In genomic region chr9:58544879-58545324, GRCm38 (mm10) we compare ENCODE assay signal across 10 mouse cellular contexts. TPM values are rescaled to one million over a fixed set of nuclear protein-coding genes. Genes with fewer than 3 reads are reported as not detected.
DNase-seq lines count a peak whose midpoint lies in the region; ATAC-seq and TF ChIP-seq lines count a peak whose summit lies in the region.
"Had no signal": no experiment of that assay in that cellular context is flagged by ENCODE, and none has a peak within 500 bp of the region (broad histone marks: within the 10 kb centered on the region; RNA-seq: fewer than 3 reads in every experiment).

No protein-coding gene starts in this region.

- peaks cover 3% of the 10 kb centered on the region; the same call in 1 of the 2 replicates for H3K36me3 ChIP-seq in midbrain, embryonic 16.5 days (ENCODE audit: control insufficient read depth, insufficient read depth, low read length)
- H3K36me3 ChIP-seq in midbrain, embryonic 13.5 days: peaks cover 5% of the 10 kb centered on the region; the same call in 1 of the 2 replicates
- no peaks in the 10 kb centered on the region for H3K36me3 ChIP-seq in hindbrain, postnatal 0 days (ENCODE audit: insufficient read depth, low read length)
- no peaks in the 10 kb centered on the region for H3K36me3 ChIP-seq in stomach, postnatal 0 days (ENCODE audit: control insufficient read depth, insufficient read depth, low read length)
- no peaks in the 10 kb centered on the region for H3K36me3 ChIP-seq in thymus, adult 2 months (ENCODE audit: control insufficient read depth, insufficient read depth, low read length)
- H3K36me3 ChIP-seq: embryonic facial prominence, embryonic 12.5 days; neural tube, embryonic 12.5 days had no signal

- no peak for TF ChIP-seq POLR2A in thymus, adult 2 months (IDR thresholded peaks at IDR 0.05; ENCODE audit: control insufficient read depth, extremely low read depth, insufficient read depth, low read length, poor library complexity)

- ATAC-seq in midbrain, embryonic 16.5 days: no peak
- ATAC-seq in midbrain, embryonic 13.5 days: no peak
- ATAC-seq in hindbrain, postnatal 0 days: no peak
- ATAC-seq in stomach, postnatal 0 days (ENCODE audit: low FRiP score, low TSS enrichment): no peak
- ATAC-seq in erythroid progenitor cell, adult 5-6 weeks (replicated peaks; ENCODE audit: low FRiP score, poor library complexity, severe bottlenecking): no peak

- TF ChIP-seq CTCF in hindbrain, postnatal 0 days (IDR thresholded peaks at IDR 0.05; ENCODE audit: low read depth): no peak
- TF ChIP-seq CTCF in stomach, postnatal 0 days (IDR thresholded peaks at IDR 0.05; ENCODE audit: low read depth): no peak
- TF ChIP-seq CTCF in thymus, adult 2 months (IDR thresholded peaks at IDR 0.05; ENCODE audit: borderline replicate concordance, control insufficient read depth, extremely low read depth, insufficient read depth, low read length, poor library complexity): no peak

- peak; percentile 70 for DNase-seq in cerebellum, adult 9-10 months
- no peak for DNase-seq in cerebellum, postnatal 10 days
- peak; percentile 43 for DNase-seq in hindbrain, postnatal 0 days (ENCODE audit: low spot score)
- DNase-seq in stomach, postnatal 0 days (ENCODE audit: low spot score): no peak
- DNase-seq in thymus, adult 2 months: no peak

- no peak overlapping the region for H3K9ac ChIP-seq in midbrain, embryonic 16.5 days (ENCODE audit: low read depth, low read length)
- no peak overlapping the region for H3K9ac ChIP-seq in midbrain, embryonic 13.5 days (replicated peaks)
- no peak overlapping the region for H3K9ac ChIP-seq in hindbrain, postnatal 0 days (replicated peaks; ENCODE audit: low read length)
- no peak overlapping the region for H3K9ac ChIP-seq in stomach, postnatal 0 days (ENCODE audit: low read length)
- H3K9ac ChIP-seq: embryonic facial prominence, embryonic 12.5 days; neural tube, embryonic 12.5 days had no signal

- H3K4me3 ChIP-seq in midbrain, embryonic 16.5 days (ENCODE audit: low read depth, low read length): no peak overlapping the region
- H3K4me3 ChIP-seq in midbrain, embryonic 13.5 days (replicated peaks): no peak overlapping the region
- H3K4me3 ChIP-seq in hindbrain, postnatal 0 days (ENCODE audit: low read length): no peak overlapping the region
- no peak overlapping the region for H3K4me3 ChIP-seq in stomach, postnatal 0 days (ENCODE audit: low read depth, low read length)
- H3K4me3 ChIP-seq in thymus, adult 2 months (ENCODE audit: control insufficient read depth, insufficient read depth, low read length): no peak overlapping the region
- H3K4me3 ChIP-seq: embryonic facial prominence, embryonic 12.5 days; neural tube, embryonic 12.5 days had no signal

- H3K4me1 ChIP-seq in midbrain, embryonic 16.5 days (ENCODE audit: control insufficient read depth, insufficient read depth, low read length): peaks cover 11% of the 10 kb centered on the region; the same call in 1 of the 2 replicates
- peaks cover 39% of the 10 kb centered on the region for H3K4me1 ChIP-seq in midbrain, embryonic 13.5 days (replicated peaks)
- 0 out of 2 replicates have a peak, but pooled peaks cover 5% of the 10 kb centered on the region for H3K4me1 ChIP-seq in hindbrain, postnatal 0 days (ENCODE audit: insufficient read depth, low read length)
- H3K4me1 ChIP-seq in stomach, postnatal 0 days (replicated peaks; ENCODE audit: control insufficient read depth, insufficient read depth): 0 out of 2 replicates have a peak, but pooled peaks cover 8% of the 10 kb centered on the region
- H3K4me1 ChIP-seq in thymus, adult 2 months (replicated peaks; ENCODE audit: control insufficient read depth, insufficient read depth, low read length): peaks cover 7% of the 10 kb centered on the region

- H3K27ac ChIP-seq in midbrain, embryonic 16.5 days (ENCODE audit: low read length): no peak overlapping the region
- H3K27ac ChIP-seq in midbrain, embryonic 13.5 days: no peak overlapping the region
- H3K27ac ChIP-seq in hindbrain, postnatal 0 days: peak overlapping the region; percentile 56; the same call in 1 of the 2 replicates
- no peak overlapping the region for H3K27ac ChIP-seq in stomach, postnatal 0 days (replicated peaks)
- H3K27ac ChIP-seq in thymus, adult 2 months (ENCODE audit: control insufficient read depth, insufficient read depth, low read length): no peak overlapping the region
- H3K27ac ChIP-seq: embryonic facial prominence, embryonic 12.5 days; neural tube, embryonic 12.5 days had no signal

- no peaks in the 10 kb centered on the region for H3K9me3 ChIP-seq in midbrain, embryonic 16.5 days (replicated peaks; ENCODE audit: control insufficient read depth, low read length, poor library complexity, severe bottlenecking)
- no peaks in the 10 kb centered on the region for H3K9me3 ChIP-seq in midbrain, embryonic 13.5 days
- H3K9me3 ChIP-seq in hindbrain, postnatal 0 days (ENCODE audit: low read length): no peaks in the 10 kb centered on the region
- no peaks in the 10 kb centered on the region for H3K9me3 ChIP-seq in stomach, postnatal 0 days (ENCODE audit: control insufficient read depth, low read length)
- H3K9me3 ChIP-seq: embryonic facial prominence, embryonic 12.5 days; neural tube, embryonic 12.5 days had no signal

- H3K27me3 ChIP-seq in midbrain, embryonic 16.5 days (ENCODE audit: control insufficient read depth, insufficient read depth, low read depth, low read length): no peaks in the 10 kb centered on the region
- H3K27me3 ChIP-seq in midbrain, embryonic 13.5 days: no peaks in the 10 kb centered on the region
- no peaks in the 10 kb centered on the region for H3K27me3 ChIP-seq in hindbrain, postnatal 0 days (ENCODE audit: insufficient read depth, low read length)
- no peaks in the 10 kb centered on the region for H3K27me3 ChIP-seq in stomach, postnatal 0 days (ENCODE audit: control insufficient read depth, insufficient read depth, low read length)
- no peaks in the 10 kb centered on the region for H3K27me3 ChIP-seq in thymus, adult 2 months (ENCODE audit: control insufficient read depth, insufficient read depth, low read length)
- H3K27me3 ChIP-seq: embryonic facial prominence, embryonic 12.5 days; neural tube, embryonic 12.5 days had no signal

- 59% methylated on average over 4 of the region's 4 CpGs for WGBS in midbrain, embryonic 16.5 days
- WGBS in midbrain, embryonic 13.5 days: 73% methylated on average over 4 of the region's 4 CpGs
- WGBS in hindbrain, postnatal 0 days: 58% methylated on average over 4 of the region's 4 CpGs
- WGBS in stomach, postnatal 0 days: 44% methylated on average over 4 of the region's 4 CpGs
- WGBS in thymus, adult 2 months: 66% methylated on average over 4 of the region's 4 CpGs

- no peak for TF ChIP-seq EP300 in stomach, postnatal 0 days (optimal IDR thresholded peaks at IDR 0.05)

- H3K4me2 ChIP-seq in midbrain, embryonic 16.5 days (ENCODE audit: low read length): peak overlapping the region; percentile 18; the same call in 1 of the 2 replicates
- no peak overlapping the region for H3K4me2 ChIP-seq in midbrain, embryonic 13.5 days (replicated peaks)
- peak overlapping the region; percentile 25; the same call in 1 of the 2 replicates for H3K4me2 ChIP-seq in hindbrain, postnatal 0 days (ENCODE audit: low read depth, low read length)
- H3K4me2 ChIP-seq in stomach, postnatal 0 days (replicated peaks; ENCODE audit: low read depth): peak overlapping the region; percentile 42
- H3K4me2 ChIP-seq: embryonic facial prominence, embryonic 12.5 days; neural tube, embryonic 12.5 days had no signal

RNA-seq across cellular contexts. Expression of gene Cd276, which starts 10.3 kb away (rescaled TPM):
- polyA plus RNA-seq in midbrain, embryonic 16.5 days (2015; fragmentation: Nextera tagmentation; extraction: Ambion mirVana): 28.9 and 30.9 TPM in 2 replicates
- polyA plus RNA-seq in midbrain, embryonic 13.5 days (2015; fragmentation: Nextera tagmentation; extraction: Ambion mirVana): 31.3 and 33.9 TPM in 2 replicates
- total RNA-seq in hindbrain, postnatal 0 days (2014; rRNA removed): 23.1 and 27.2 TPM in 2 replicates
- polyA plus RNA-seq in hindbrain, postnatal 0 days (2015; fragmentation: Nextera tagmentation; extraction: Ambion mirVana): 16.5 and 16.7 TPM in 2 replicates
- polyA plus RNA-seq in stomach, postnatal 0 days (2015; fragmentation: Nextera tagmentation; extraction: Ambion mirVana): 11.3 and 11.4 TPM in 2 replicates
- 0.36 TPM in 1 of 2 replicates, not detected in the other for total RNA-seq in erythroid progenitor cell, adult 5-6 weeks (2015; ENCODE audit: low replicate concordance)
- total RNA-seq in erythroid progenitor cell, adult 5-6 weeks (2017; ENCODE audit: low replicate concordance): not detected in 2 replicates
- polyA plus RNA-seq in thymus, adult 2 months (2012; rRNA removed): 2.3 and 2.5 TPM in 2 replicates

RNA-seq across cellular contexts. Expression of gene Nptn, which starts 37.1 kb away (rescaled TPM):
- polyA plus RNA-seq in midbrain, embryonic 16.5 days (2015; fragmentation: Nextera tagmentation; extraction: Ambion mirVana): 174 and 197 TPM in 2 replicates
- 99.1 and 110 TPM in 2 replicates for polyA plus RNA-seq in midbrain, embryonic 13.5 days (2015; fragmentation: Nextera tagmentation; extraction: Ambion mirVana)
- total RNA-seq in hindbrain, postnatal 0 days (2014; rRNA removed): 598 and 874 TPM in 2 replicates
- polyA plus RNA-seq in hindbrain, postnatal 0 days (2015; fragmentation: Nextera tagmentation; extraction: Ambion mirVana): 267 and 268 TPM in 2 replicates
- polyA plus RNA-seq in stomach, postnatal 0 days (2015; fragmentation: Nextera tagmentation; extraction: Ambion mirVana): 130 and 136 TPM in 2 replicates
- 415 and 552 TPM in 2 replicates for total RNA-seq in erythroid progenitor cell, adult 5-6 weeks (2015; ENCODE audit: low replicate concordance)
- total RNA-seq in erythroid progenitor cell, adult 5-6 weeks (2017; ENCODE audit: low replicate concordance): 202 and 230 TPM in 2 replicates
- polyA plus RNA-seq in thymus, adult 2 months (2012; rRNA removed): 282 and 309 TPM in 2 replicates

RNA-seq across cellular contexts. Expression of gene Insyn1, which starts 56.5 kb away (rescaled TPM):
- 6.7 and 7.2 TPM in 2 replicates for polyA plus RNA-seq in midbrain, embryonic 16.5 days (2015; fragmentation: Nextera tagmentation; extraction: Ambion mirVana)
- polyA plus RNA-seq in midbrain, embryonic 13.5 days (2015; fragmentation: Nextera tagmentation; extraction: Ambion mirVana): 2.9 and 5.2 TPM in 2 replicates
- total RNA-seq in hindbrain, postnatal 0 days (2014; rRNA removed): 106 and 127 TPM in 2 replicates
- polyA plus RNA-seq in hindbrain, postnatal 0 days (2015; fragmentation: Nextera tagmentation; extraction: Ambion mirVana): 7.4 and 8.7 TPM in 2 replicates
- polyA plus RNA-seq in stomach, postnatal 0 days (2015; fragmentation: Nextera tagmentation; extraction: Ambion mirVana): 0.58 and 0.94 TPM in 2 replicates
- not detected in 2 replicates for total RNA-seq in erythroid progenitor cell, adult 5-6 weeks (2015; ENCODE audit: low replicate concordance)
- not detected in 2 replicates for total RNA-seq in erythroid progenitor cell, adult 5-6 weeks (2017; ENCODE audit: low replicate concordance)
- 3.2 and 4.9 TPM in 2 replicates for polyA plus RNA-seq in thymus, adult 2 months (2012; rRNA removed)

Comparison
In these comparisons a context has a peak if more than half of its experiments do, and no peak if none do; other contexts are left out.
1. DNase-seq: peak in cerebellum, adult 9-10 months (single experiment) and hindbrain, postnatal 0 days (single experiment); none in cerebellum, postnatal 10 days (0 of 2), stomach, postnatal 0 days (single experiment) and thymus, adult 2 months (single experiment).